8 mouse cellular contexts compared by ENCODE assay signal in the genomic region with DNA sequence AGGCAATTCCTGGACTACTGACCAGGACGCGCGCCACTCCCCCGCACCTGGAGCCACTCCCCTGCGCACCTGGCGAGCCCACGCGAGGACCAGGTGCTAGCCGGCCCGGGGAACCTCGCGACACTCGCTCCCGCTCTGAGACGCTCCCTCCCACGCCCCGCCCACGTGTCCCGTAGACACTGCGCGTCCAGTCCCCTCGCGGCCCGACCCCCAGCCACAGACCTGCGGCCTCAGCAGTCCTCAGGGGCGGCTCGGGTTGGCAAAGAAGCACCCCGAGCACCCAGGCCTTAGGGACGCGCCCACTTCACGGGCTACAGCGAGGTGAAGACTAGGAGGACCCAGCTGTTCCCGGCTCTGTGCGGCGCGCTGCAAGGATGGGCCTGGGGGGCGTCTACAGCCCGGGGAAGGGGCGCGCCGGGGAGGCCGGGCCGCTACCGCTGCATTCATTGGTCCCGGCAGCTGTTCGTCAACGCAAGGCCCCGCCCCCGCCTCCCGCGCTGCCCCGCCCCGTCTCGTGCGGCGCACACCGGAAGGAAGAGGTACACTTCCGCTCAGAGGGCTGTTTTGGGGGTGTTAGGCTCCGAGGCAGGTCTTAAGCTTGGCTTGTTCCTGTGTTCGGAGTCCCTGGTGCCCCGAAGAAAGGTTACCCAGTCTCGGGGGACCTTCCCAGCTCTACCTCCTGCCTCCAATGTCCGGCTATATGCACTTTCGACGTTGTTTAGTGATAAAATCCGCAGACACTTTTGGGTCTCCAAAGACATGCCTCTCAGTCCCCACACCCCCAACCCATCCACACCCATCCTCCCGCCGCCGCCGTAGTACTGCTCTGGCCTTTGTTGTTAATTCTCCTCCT. TPM values are rescaled to one million over a fixed set of nuclear protein-coding genes. Genes with fewer than 3 reads are reported as not detected.
DNase-seq lines count a peak whose midpoint lies in the region; ATAC-seq and TF ChIP-seq lines count a peak whose summit lies in the region.

Gene Dpy19l3, minus strand, starts transcription at position 422 of the 853 bp plus-strand sequence.

- H3K27ac ChIP-seq in ES-E14 (ENCODE audit: insufficient read depth, low read depth, low read length, poor library complexity, severe bottlenecking), result no peak within 1 kb of the TSS
- H3K27ac ChIP-seq in forebrain, embryonic 14.5 days (ENCODE audit: low read depth, low read length), result peak within 1 kb of the TSS; percentile 50
- peak within 1 kb of the TSS; percentile 76 for H3K27ac ChIP-seq in neural tube, embryonic 15.5 days (replicated peaks)

- in situ Hi-C loops in ES-E14 (cut with MboI; ENCODE audit: low sequenced_read_pairs in 2 of 2, unreplicated experiment in 2 of 2), result no loop called here

- WGBS in forebrain, embryonic 14.5 days, result under 1% methylated on average over 64 of the region's 70 CpGs
- under 1% methylated on average over 70 of the region's 70 CpGs for WGBS in large intestine, adult 2 months
- 2% methylated on average over 70 of the region's 70 CpGs for WGBS in neural tube, embryonic 15.5 days

- DNase-seq in ES-E14 (ENCODE audit: low read depth, low spot score), result peak; percentile 64
- DNase-seq in cerebellum, adult 11 months, result peak; percentile 80
- peak; percentile 89 for DNase-seq in forebrain, embryonic 14.5 days (ENCODE audit: low spot score)
- peak; percentile 89 to 93 for DNase-seq in heart, postnatal 14 days
- peak; percentile 19 for DNase-seq in large intestine, adult 2 months (ENCODE audit: low read depth, low spot score)
- peak; percentile 85 to 87 for DNase-seq in lung, adult 18-20 months
- peak; percentile 90 for DNase-seq in testis, postnatal 14 days (ENCODE audit: low spot score)

- H3K4me2 ChIP-seq in forebrain, embryonic 14.5 days (ENCODE audit: low read length), result peak within 1 kb of the TSS; percentile 98
- H3K4me2 ChIP-seq in neural tube, embryonic 15.5 days, result peak within 1 kb of the TSS; percentile 96

- H3K4me3 ChIP-seq in ES-E14 (ENCODE audit: insufficient read depth in 1 of 2, low read depth in 1 of 2, low read length in 2 of 2, poor library complexity in 1 of 2, severe bottlenecking in 1 of 2), result peak within 1 kb of the TSS; percentile 82 to 95
- peak within 1 kb of the TSS; percentile 88 for H3K4me3 ChIP-seq in forebrain, embryonic 14.5 days (ENCODE audit: low read depth, low read length)
- peak within 1 kb of the TSS; percentile 98 for H3K4me3 ChIP-seq in neural tube, embryonic 15.5 days (replicated peaks)

- intact Hi-C loops in heart, postnatal 14 days (cut with DNase I), result loop anchor here (5.0 kb wide), 1 partner anchor 48 kb away; the partner anchor contains the start of gene Zfp507

- H3K27me3 ChIP-seq in forebrain, embryonic 14.5 days (replicated peaks; ENCODE audit: control insufficient read depth, insufficient read depth, low read length), result no peaks in the 10 kb centered on the region
- no peaks in the 10 kb centered on the region for H3K27me3 ChIP-seq in neural tube, embryonic 15.5 days (replicated peaks)

- no peaks in the 10 kb centered on the region for H3K9me3 ChIP-seq in ES-E14 (ENCODE audit: control insufficient read depth, insufficient read depth, low read depth, low read length)
- no peaks in the 10 kb centered on the region for H3K9me3 ChIP-seq in forebrain, embryonic 14.5 days (replicated peaks; ENCODE audit: control insufficient read depth, low read length)
- no peaks in the 10 kb centered on the region for H3K9me3 ChIP-seq in neural tube, embryonic 15.5 days (replicated peaks)

- peak within 1 kb of the TSS; percentile 78 for H3K9ac ChIP-seq in ES-E14 (ENCODE audit: insufficient read depth, low read depth, low read length, poor library complexity, severe bottlenecking)
- H3K9ac ChIP-seq in forebrain, embryonic 14.5 days (ENCODE audit: low read length), result peak within 1 kb of the TSS; percentile 78
- H3K9ac ChIP-seq in neural tube, embryonic 15.5 days (replicated peaks), result peak within 1 kb of the TSS; percentile 82

- H3K4me1 ChIP-seq in ES-E14 (ENCODE audit: control insufficient read depth in 2 of 2, insufficient read depth in 2 of 2, low read length in 2 of 2, poor library complexity in 1 of 2), result no peaks in the 10 kb centered on the region
- peaks cover 13% of the 10 kb centered on the region for H3K4me1 ChIP-seq in forebrain, embryonic 14.5 days (ENCODE audit: control insufficient read depth, insufficient read depth, low read length)
- peaks cover 15% of the 10 kb centered on the region for H3K4me1 ChIP-seq in neural tube, embryonic 15.5 days

- ATAC-seq in forebrain, embryonic 14.5 days, result peak; percentile 99
- ATAC-seq in neural tube, embryonic 15.5 days (ENCODE audit: low FRiP score), result peak; percentile 99

- H3K36me3 ChIP-seq in ES-E14 (ENCODE audit: control insufficient read depth, insufficient read depth, low read length, poor library complexity, severe bottlenecking), result peaks cover 8% of the 10 kb centered on the region; the same call in 1 of the 2 replicates
- H3K36me3 ChIP-seq in forebrain, embryonic 14.5 days (ENCODE audit: control insufficient read depth, insufficient read depth, low read length), result peaks cover 16% of the 10 kb centered on the region
- H3K36me3 ChIP-seq in neural tube, embryonic 15.5 days, result peaks cover 18% of the 10 kb centered on the region

TF ChIP-seq in ES-E14, 5 proteins besides CTCF, POLR2A, EP300 and RAD21:
- TF ChIP-seq CHD2 (IDR thresholded peaks at IDR 0.05; ENCODE audit: low read depth, low read length) (0 out of 2 replicates have a peak, but pooled peaks have one; percentile 62), MAFK (IDR thresholded peaks at IDR 0.05; ENCODE audit: insufficient read depth, low read depth, low read length) (no peak)

RNA-seq across cellular contexts. Expression of gene Dpy19l3, which starts in this region (rescaled TPM):
- 39.5 and 55.3 TPM in 2 replicates for total RNA-seq in ES-E14 (2012; rRNA removed)
- polyA plus RNA-seq in forebrain, embryonic 14.5 days (2014; fragmentation: Nextera tagmentation; extraction: Ambion mirVana), result 58.8 and 59.7 TPM in 2 replicates
- 1 to 10 TPM; 6.3 to 8.2 TPM for total RNA-seq in heart, postnatal 14 days (2021)
- 2.4 and 3.4 TPM in 2 replicates for polyA plus RNA-seq in large intestine, adult 2 months (2012; rRNA removed)
- polyA plus RNA-seq in neural tube, embryonic 15.5 days (2015; fragmentation: Nextera tagmentation; extraction: Ambion mirVana), result 42.1 and 44.6 TPM in 2 replicates

Comparison
In these comparisons a context has a peak if more than half of its experiments do, and no peak if none do; other contexts are left out.
1. DNase-seq: peak in every context shown above with its lines; median percentile 91 in heart, postnatal 14 days; 90 in testis, postnatal 14 days; 89 in forebrain, embryonic 14.5 days; 86 in lung, adult 18-20 months; 80 in cerebellum, adult 11 months; 64 in ES-E14; 19 in large intestine, adult 2 months.